Mouse (Mus musculus): ENCODE data around the gene Pwp2.

GRCm38 (mm10) chr10:78168792-78169191, 16.2 kb downstream of the Pwp2 start:
- no peak for TF ChIP-seq CTCF (IDR thresholded peaks at IDR 0.05; ENCODE audit: low read depth, low read length)
- no peak for TF ChIP-seq TAL1 (conservative IDR thresholded peaks at IDR 0.05; ENCODE audit: low read depth, low read length)
- TF ChIP-seq GATA1 (IDR thresholded peaks at IDR 0.05; ENCODE audit: borderline replicate concordance, low read length) = no peak
- TF ChIP-seq POLR2AphosphoS5 (IDR thresholded peaks at IDR 0.05; ENCODE audit: insufficient replicate concordance, low read depth, low read length) = no peak
